Mouse (Mus musculus): ENCODE results near the gene Runx1. TPM values are rescaled to one million over a fixed set of nuclear protein-coding genes. Genes with fewer than 3 reads are reported as not detected.

The Runx1 gene
- polyA plus RNA-seq, 1 experiment: 24.5 TPM

DNA sequence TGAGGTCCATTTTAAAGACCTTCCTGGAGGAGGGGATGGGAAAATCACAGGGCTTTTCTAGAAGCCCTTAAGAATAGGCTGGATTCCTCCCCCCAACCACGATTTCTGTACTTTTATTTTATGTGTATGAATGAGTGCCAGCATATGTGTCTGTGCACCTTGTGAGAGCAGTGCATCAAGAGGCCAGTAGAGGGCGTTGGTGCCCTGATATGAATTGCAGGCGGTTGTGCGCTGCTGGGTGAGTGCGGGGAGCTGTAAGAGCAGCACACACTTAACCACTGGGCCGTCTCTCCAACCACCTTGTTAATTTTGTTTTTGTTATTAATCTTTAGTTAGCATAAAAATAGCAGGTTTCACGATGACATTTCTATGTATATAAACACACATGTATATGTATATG lies 26.0 kb downstream of the Runx1 start:
- H3K27ac ChIP-seq (ENCODE audit: control insufficient read depth, insufficient read depth, low read depth, low read length, poor library complexity): no peak overlapping the region
- peaks cover 23% of the 10 kb centered on the region for H3K4me1 ChIP-seq (ENCODE audit: control insufficient read depth, insufficient read depth, low read length)
- TF ChIP-seq CTCF (IDR thresholded peaks at IDR 0.05; ENCODE audit: control insufficient read depth, insufficient read depth, low read length) (peak; percentile 33; the same call in 1 of the 2 replicates), POLR2A (IDR thresholded peaks at IDR 0.05; ENCODE audit: borderline replicate concordance, control insufficient read depth, low read depth, low read length) (no peak)
- no peak overlapping the region for H3K4me3 ChIP-seq (replicated peaks; ENCODE audit: control insufficient read depth, low read depth, low read length)
- WGBS: 81% methylated on average over 7 of the region's 7 CpGs

DNA sequence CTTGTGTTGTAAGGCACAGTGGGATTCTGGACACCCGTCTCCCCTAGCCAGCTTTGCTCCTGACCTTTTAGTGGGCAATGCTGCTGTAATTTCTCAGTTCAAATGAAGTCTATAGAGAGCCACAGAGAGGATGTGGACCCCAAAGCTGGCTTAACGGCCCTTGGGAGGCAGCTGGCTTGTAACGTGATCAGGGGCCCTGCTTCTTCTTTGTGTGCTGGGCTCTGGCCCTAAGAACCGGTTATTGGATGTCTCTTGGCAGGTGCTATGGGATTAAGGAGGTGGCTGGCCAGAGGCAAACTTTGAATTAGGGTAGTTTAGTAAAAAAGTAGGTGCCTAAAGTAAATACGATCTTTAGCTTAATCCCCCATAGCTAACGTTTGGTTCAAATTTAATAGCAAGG lies 31.8 kb downstream of the Runx1 start:
- Histone ChIP-seq H3K4me1 (ENCODE audit: control insufficient read depth, insufficient read depth, low read length) (peaks cover 5% of the 10 kb centered on the region), H3K27ac (ENCODE audit: control insufficient read depth, insufficient read depth, low read depth, low read length, poor library complexity) (no peak overlapping the region), H3K4me3 (replicated peaks; ENCODE audit: control insufficient read depth, low read depth, low read length) (no peak overlapping the region)
- no peak for TF ChIP-seq POLR2A (IDR thresholded peaks at IDR 0.05; ENCODE audit: borderline replicate concordance, control insufficient read depth, low read depth, low read length)
- TF ChIP-seq CTCF (IDR thresholded peaks at IDR 0.05; ENCODE audit: control insufficient read depth, insufficient read depth, low read length): no peak
- 52% methylated on average over 6 of the region's 6 CpGs for WGBS

DNA sequence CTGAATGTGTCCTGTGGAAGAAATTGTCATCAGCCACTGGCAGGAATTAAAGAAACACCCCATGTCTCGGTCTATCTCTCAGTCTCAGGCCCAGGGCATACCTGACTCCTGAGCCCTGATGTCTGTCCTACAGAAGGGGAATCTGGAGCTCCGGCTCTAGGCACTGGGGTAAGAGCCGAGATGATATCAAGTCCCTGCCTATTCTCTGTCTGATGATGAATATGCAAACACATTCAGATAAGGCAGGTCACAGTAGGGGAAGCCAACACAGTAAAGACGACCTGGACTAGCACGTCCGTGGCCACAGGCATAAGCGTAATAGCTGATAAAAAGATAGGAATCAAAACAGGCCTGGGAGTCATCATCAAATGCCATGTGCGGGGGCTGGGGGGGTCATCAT lies 32.2 kb downstream of the Runx1 start:
- TF ChIP-seq POLR2A (IDR thresholded peaks at IDR 0.05; ENCODE audit: borderline replicate concordance, control insufficient read depth, low read depth, low read length) (no peak), CTCF (IDR thresholded peaks at IDR 0.05; ENCODE audit: control insufficient read depth, insufficient read depth, low read length) (no peak)
- Histone ChIP-seq H3K27ac (ENCODE audit: control insufficient read depth, insufficient read depth, low read depth, low read length, poor library complexity) (no peak overlapping the region), H3K4me3 (replicated peaks; ENCODE audit: control insufficient read depth, low read depth, low read length) (no peak overlapping the region), H3K4me1 (ENCODE audit: control insufficient read depth, insufficient read depth, low read length) (peaks cover 5% of the 10 kb centered on the region)
- WGBS: 51% methylated on average over 8 of the region's 8 CpGs

DNA sequence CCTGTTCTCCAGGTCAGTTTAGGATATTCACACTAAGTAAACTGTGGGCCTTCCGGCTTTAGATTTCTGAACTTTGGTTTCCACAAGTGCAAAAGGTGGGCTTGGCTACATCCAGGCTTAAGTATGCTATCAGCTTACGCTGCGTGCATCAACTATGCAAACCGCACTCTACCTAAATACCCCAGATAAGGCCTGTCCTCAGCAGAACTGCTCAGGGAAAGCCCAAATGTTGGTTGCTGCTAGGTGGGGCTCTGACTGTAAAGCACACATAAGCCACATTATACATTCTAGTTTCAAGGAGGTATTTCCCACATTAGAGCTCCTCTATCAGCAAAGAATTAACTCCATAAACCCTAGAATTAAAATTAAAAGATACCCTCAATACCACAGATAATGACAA lies 33.0 kb downstream of the Runx1 start:
- H3K4me3 ChIP-seq (replicated peaks; ENCODE audit: control insufficient read depth, low read depth, low read length): no peak overlapping the region
- WGBS: 67% methylated on average over 4 of the region's 4 CpGs
- no peak for TF ChIP-seq POLR2A (IDR thresholded peaks at IDR 0.05; ENCODE audit: borderline replicate concordance, control insufficient read depth, low read depth, low read length)
- TF ChIP-seq CTCF (IDR thresholded peaks at IDR 0.05; ENCODE audit: control insufficient read depth, insufficient read depth, low read length): no peak
- H3K27ac ChIP-seq (ENCODE audit: control insufficient read depth, insufficient read depth, low read depth, low read length, poor library complexity): no peak overlapping the region
- H3K4me1 ChIP-seq (ENCODE audit: control insufficient read depth, insufficient read depth, low read length): peaks cover 5% of the 10 kb centered on the region

DNA sequence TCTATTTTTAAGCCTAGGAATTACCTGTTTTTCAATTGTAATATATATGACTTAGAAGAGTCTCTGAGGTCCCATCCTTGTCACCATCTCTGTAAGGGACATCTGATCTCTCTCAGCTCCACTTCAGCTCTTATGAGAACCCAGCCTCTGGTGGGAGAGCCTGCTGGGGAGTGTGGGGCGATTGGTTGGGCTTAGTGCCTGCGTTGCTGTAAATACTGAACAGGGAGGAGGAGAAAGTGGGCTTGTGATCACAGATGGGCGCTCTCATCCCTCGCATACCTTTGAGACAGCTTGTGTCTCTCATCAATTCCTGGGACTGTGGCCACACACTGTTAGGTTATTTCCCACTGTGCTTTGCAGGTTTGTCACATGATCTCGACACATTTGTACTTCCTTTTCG lies 35.3 kb downstream of the Runx1 start:
- TF ChIP-seq CTCF (IDR thresholded peaks at IDR 0.05; ENCODE audit: control insufficient read depth, insufficient read depth, low read length) (no peak), POLR2A (IDR thresholded peaks at IDR 0.05; ENCODE audit: borderline replicate concordance, control insufficient read depth, low read depth, low read length) (no peak)
- H3K4me3 ChIP-seq (replicated peaks; ENCODE audit: control insufficient read depth, low read depth, low read length): no peak overlapping the region
- H3K4me1 ChIP-seq (ENCODE audit: control insufficient read depth, insufficient read depth, low read length): peaks cover 11% of the 10 kb centered on the region

DNA sequence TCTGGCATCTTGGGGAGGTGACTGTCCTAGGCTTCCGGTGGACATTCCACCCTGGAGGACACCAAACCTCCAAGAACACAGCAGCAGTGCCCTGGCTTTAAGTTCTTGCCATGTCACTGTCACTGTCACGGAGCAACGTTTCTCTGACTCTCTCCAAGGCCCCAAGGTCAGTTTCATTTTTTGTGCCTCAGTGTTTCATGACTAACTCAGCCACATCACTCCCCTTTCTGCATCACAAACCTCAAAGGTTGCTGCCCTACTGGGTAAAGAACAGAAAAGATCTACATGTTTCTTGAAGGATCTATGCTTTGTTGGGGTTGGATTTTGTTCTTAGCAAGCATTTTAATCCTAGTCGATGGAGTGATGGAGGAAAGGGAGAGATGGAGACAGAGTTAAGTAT lies 36.1 kb downstream of the Runx1 start:
- Histone ChIP-seq H3K4me1 (ENCODE audit: control insufficient read depth, insufficient read depth, low read length) (peaks cover 9% of the 10 kb centered on the region), H3K27ac (ENCODE audit: control insufficient read depth, insufficient read depth, low read depth, low read length, poor library complexity) (no peak overlapping the region), H3K4me3 (replicated peaks; ENCODE audit: control insufficient read depth, low read depth, low read length) (no peak overlapping the region)
- TF ChIP-seq CTCF (IDR thresholded peaks at IDR 0.05; ENCODE audit: control insufficient read depth, insufficient read depth, low read length) (no peak), POLR2A (IDR thresholded peaks at IDR 0.05; ENCODE audit: borderline replicate concordance, control insufficient read depth, low read depth, low read length) (no peak)
- 74% methylated on average over 4 of the region's 4 CpGs for WGBS

More for the DNA sequence above, 35.3 kb downstream of the Runx1 start:
- H3K27ac ChIP-seq (ENCODE audit: control insufficient read depth, insufficient read depth, low read depth, low read length, poor library complexity): no peak overlapping the region
- WGBS: 85% methylated on average over 6 of the region's 6 CpGs

DNA sequence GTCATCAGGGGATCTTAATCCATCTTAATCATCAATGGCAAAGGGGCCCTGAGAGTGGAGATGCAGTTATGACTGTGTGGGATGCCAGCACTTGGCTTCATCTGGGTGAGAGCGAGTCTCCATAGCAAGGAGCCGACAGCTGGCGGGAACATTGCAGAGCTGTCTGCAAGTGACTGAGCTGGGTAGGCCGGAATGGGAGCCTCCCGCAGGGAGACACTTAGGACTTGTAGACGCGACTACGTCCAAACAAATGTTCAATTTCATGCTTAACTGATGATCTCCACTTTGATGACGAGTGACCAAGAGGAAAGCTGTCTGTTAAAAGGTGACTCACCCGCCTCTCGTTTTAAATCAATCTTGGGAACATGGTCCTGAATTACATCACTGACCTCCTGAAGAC lies 37.5 kb downstream of the Runx1 start:
- Histone ChIP-seq H3K4me1 (ENCODE audit: control insufficient read depth, insufficient read depth, low read length) (peaks cover 12% of the 10 kb centered on the region), H3K4me3 (replicated peaks; ENCODE audit: control insufficient read depth, low read depth, low read length) (no peak overlapping the region), H3K27ac (ENCODE audit: control insufficient read depth, insufficient read depth, low read depth, low read length, poor library complexity) (no peak overlapping the region)
- no peak for TF ChIP-seq POLR2A (IDR thresholded peaks at IDR 0.05; ENCODE audit: borderline replicate concordance, control insufficient read depth, low read depth, low read length)
- no peak for TF ChIP-seq CTCF (IDR thresholded peaks at IDR 0.05; ENCODE audit: control insufficient read depth, insufficient read depth, low read length)
- WGBS: 91% methylated on average over 11 of the region's 11 CpGs

DNA sequence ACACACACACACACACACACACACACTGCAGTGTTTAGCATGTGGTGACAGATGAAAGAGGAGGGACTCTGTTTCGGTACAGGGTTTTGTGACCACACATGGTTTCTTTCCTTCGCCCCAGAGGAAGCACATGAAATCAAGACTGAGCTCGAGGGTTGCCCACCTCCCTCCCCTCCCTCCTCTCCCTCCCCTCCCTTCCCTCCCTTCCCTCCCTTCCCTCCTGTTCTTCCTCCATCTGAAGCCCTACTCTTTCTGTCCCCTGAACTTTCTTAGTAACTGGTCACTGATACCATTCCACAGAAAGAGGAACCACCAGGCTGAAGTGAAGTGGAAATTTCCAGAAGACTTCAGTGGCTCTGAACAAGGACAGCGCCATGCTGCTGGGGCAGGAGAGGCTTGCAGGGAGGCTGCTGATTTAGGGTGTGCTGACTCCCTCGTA lies 39.0 kb downstream of the Runx1 start:
- WGBS: 6% methylated on average over 5 of the region's 5 CpGs
- H3K4me3 ChIP-seq (replicated peaks; ENCODE audit: control insufficient read depth, low read depth, low read length): no peak overlapping the region
- H3K27ac ChIP-seq (ENCODE audit: control insufficient read depth, insufficient read depth, low read depth, low read length, poor library complexity): no peak overlapping the region
- no peak for TF ChIP-seq CTCF (IDR thresholded peaks at IDR 0.05; ENCODE audit: control insufficient read depth, insufficient read depth, low read length)
- no peak for TF ChIP-seq POLR2A (IDR thresholded peaks at IDR 0.05; ENCODE audit: borderline replicate concordance, control insufficient read depth, low read depth, low read length)
- H3K4me1 ChIP-seq (ENCODE audit: control insufficient read depth, insufficient read depth, low read length): peaks cover 14% of the 10 kb centered on the region

DNA sequence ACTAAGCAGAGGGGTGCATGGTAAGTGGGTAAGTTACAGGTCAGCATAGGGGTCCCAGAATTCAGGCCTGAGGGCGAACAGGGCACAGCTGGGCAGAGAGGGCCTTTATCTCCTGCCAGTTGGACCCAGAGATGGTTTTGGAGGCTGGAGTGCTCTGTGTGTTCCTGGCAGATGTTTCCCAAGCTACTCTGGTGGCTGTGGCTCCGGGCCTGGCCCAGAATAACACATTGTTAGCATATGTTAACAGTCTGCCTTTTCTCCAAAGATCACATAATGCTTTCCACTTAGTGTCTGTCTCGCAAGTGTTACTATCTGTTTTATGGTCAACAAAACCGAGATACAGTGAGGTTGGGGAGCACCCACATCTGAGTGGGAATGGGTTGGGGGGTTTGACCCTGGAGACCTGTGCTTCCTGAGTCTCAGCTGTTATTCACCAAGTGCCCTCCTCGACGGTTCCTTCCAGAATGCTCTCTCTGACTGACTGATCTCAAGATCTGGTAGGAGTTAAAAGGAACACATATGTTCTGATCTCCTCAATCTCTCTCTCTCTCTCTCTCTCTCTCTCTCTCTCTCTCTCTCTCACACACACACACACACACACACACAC lies 39.6 kb downstream of the Runx1 start:
- no peak overlapping the region for H3K4me3 ChIP-seq (replicated peaks; ENCODE audit: control insufficient read depth, low read depth, low read length)
- H3K4me1 ChIP-seq (ENCODE audit: control insufficient read depth, insufficient read depth, low read length): peaks cover 14% of the 10 kb centered on the region
- no peak overlapping the region for H3K27ac ChIP-seq (ENCODE audit: control insufficient read depth, insufficient read depth, low read depth, low read length, poor library complexity)
- TF ChIP-seq POLR2A (IDR thresholded peaks at IDR 0.05; ENCODE audit: borderline replicate concordance, control insufficient read depth, low read depth, low read length) (no peak), CTCF (IDR thresholded peaks at IDR 0.05; ENCODE audit: control insufficient read depth, insufficient read depth, low read length) (no peak)
- 32% methylated on average over 6 of the region's 6 CpGs for WGBS
